Mouse (Mus musculus) adrenal gland (tissue): ENCODE results near the gene Msi1.
"Not testable (repeated sequence)": the region's sequence is repeated elsewhere in the genome, so short reads cannot be mapped to it uniquely, and the experiment has no call there.

Source experiments
- intact Hi-C: fragments of 180-260 bp; cut with DNase I; formaldehyde crosslinking; loops from one replicate; pipeline ENCODE4 v1.15.1; 2025

Gene Msi1

GRCm38 (mm10) chr5:115433191-115433590 is 3.8 kb downstream of the Msi1 start:
- intact Hi-C loops = no loop called here

GRCm38 (mm10) chr5:115434280-115434852 is 5.0 kb downstream of the Msi1 start:
- intact Hi-C loops = no loop called here

GRCm38 (mm10) chr5:115434853-115435754 is 5.7 kb downstream of the Msi1 start:
- intact Hi-C loops = no loop called here

GRCm38 (mm10) chr5:115435755-115436379 is 6.5 kb downstream of the Msi1 start:
- intact Hi-C loops = no loop called here

- intact Hi-C loops = no loop called here
These were observed 7.2 kb downstream of the Msi1 start for GRCm38 (mm10) chr5:115436421-115437124.

GRCm38 (mm10) chr5:115437242-115437944 is 8.0 kb downstream of the Msi1 start:
- intact Hi-C loops = no loop called here

- intact Hi-C loops = no loop called here
These were observed 8.5 kb downstream of the Msi1 start for GRCm38 (mm10) chr5:115437945-115438315.

GRCm38 (mm10) chr5:115438667-115439066 is 9.3 kb downstream of the Msi1 start:
- intact Hi-C loops = no loop called here

GRCm38 (mm10) chr5:115441205-115441849 is 11.9 kb downstream of the Msi1 start:
- intact Hi-C loops = loop anchor here (2.0 kb wide), 1 partner anchor 83 kb away; no protein-coding TSS in a partner anchor

- intact Hi-C loops = not testable (repeated sequence)
These were observed 13.3 kb downstream of the Msi1 start for GRCm38 (mm10) chr5:115442663-115443062.

GRCm38 (mm10) chr5:115444130-115444529 is 14.7 kb downstream of the Msi1 start:
- intact Hi-C loops = no loop called here

- intact Hi-C loops = no loop called here
These were observed 17.7 kb downstream of the Msi1 start for GRCm38 (mm10) chr5:115447108-115447507.

GRCm38 (mm10) chr5:115449247-115449646 is 19.8 kb downstream of the Msi1 start:
- intact Hi-C loops = no loop called here

- intact Hi-C loops = no loop called here
These were observed 21.3 kb downstream of the Msi1 start for GRCm38 (mm10) chr5:115450410-115451317.

GRCm38 (mm10) chr5:115454422-115455090 is 25.2 kb downstream of the Msi1 start:
- intact Hi-C loops = no loop called here

GRCm38 (mm10) chr5:115455838-115456237 is 26.4 kb downstream of the Msi1 start:
- intact Hi-C loops = no loop called here

GRCm38 (mm10) chr5:115458918-115459317 is 29.5 kb downstream of the Msi1 start:
- intact Hi-C loops = no loop called here

GRCm38 (mm10) chr5:115464408-115465115 is 35.2 kb downstream of the Msi1 start:
- intact Hi-C loops = no loop called here
